Mouse (Mus musculus) heart, adult 8-10 months (tissue): ENCODE data around the gene Ctnnbl1. TPM values are rescaled to one million over a fixed set of nuclear protein-coding genes. Genes with fewer than 3 reads are reported as not detected.

Source experiments
- DNase-seq: peaks from one replicate; pipeline ENCODE4 v3.0.0; 2022; ENCODE audit warnings: low spot score
- total RNA-seq, 4 experiments: library from RNA; stranded (reverse); gene quantifications; 2 replicates each; pipeline ENCODE4 v1.2.4; 2022

Ctnnbl1 gene
- total RNA-seq, 4 experiments from 2014 or later = 8.9 to 14.3 (median 10.1) TPM

DNA sequence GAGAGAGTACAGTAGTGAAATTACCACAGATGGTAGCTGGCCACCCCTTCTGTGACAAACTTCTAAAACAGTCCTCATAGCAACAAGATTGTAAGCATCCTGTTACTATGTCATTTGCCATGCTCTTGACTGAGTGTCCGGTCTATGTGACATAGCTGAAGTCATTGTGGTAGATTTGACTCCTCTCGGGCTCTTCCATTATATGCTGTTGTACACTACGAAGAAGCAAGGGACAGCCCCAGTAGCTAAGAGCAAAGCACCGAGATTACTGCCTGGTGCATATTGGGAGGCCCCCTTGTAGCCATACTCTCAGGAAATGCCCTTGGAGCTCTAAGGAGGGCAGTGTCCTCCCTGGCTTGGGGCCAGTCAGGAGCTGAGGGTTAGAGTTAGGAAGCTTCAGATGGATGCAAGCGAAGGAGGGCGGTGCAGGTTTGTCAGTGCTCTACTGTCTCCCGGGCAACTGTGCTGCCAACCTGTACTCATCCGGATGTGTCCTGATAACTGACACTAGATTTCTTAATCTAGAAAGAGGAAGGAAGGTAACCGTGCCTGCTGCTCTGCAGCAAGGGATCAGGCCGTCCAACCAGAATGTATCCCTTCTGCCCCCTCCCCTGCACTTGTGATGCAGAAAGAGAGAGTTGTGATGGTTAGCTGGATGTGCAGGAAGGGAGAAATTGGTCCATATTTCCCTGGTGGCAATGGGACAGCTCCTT, 55.8 kb downstream of the Ctnnbl1 start:
- DNase-seq = no peak

GRCm38 (mm10) chr2:157793851-157794332, 56.7 kb downstream of the Ctnnbl1 start:
- DNase-seq = no peak

- DNase-seq = no peak
These were observed 58.6 kb downstream of the Ctnnbl1 start for GRCm38 (mm10) chr2:157795627-157796423.

GRCm38 (mm10) chr2:157799533-157799932, 62.3 kb downstream of the Ctnnbl1 start:
- no peak for DNase-seq

DNA sequence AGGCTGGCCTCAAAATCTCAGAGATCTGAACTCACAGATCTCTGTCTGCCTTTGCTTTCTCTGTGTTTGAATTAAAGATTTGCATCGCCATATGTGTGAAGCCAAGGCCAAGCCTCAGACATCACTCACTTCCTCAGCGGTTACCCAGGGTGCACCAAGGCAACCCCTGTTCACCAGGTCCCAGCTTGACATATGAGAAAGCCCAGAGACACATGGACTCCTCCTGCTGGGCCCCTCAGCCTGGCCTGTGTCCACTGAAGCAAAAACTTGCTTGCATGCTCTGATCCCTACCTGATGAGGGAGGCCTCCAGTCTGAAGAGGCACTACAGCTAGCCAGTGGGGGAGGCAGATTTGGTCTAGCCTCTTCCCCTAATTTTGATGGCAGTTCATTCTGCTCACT, 63.1 kb downstream of the Ctnnbl1 start:
- no peak for DNase-seq

GRCm38 (mm10) chr2:157800746-157801501, 63.7 kb downstream of the Ctnnbl1 start:
- no peak for DNase-seq

DNA sequence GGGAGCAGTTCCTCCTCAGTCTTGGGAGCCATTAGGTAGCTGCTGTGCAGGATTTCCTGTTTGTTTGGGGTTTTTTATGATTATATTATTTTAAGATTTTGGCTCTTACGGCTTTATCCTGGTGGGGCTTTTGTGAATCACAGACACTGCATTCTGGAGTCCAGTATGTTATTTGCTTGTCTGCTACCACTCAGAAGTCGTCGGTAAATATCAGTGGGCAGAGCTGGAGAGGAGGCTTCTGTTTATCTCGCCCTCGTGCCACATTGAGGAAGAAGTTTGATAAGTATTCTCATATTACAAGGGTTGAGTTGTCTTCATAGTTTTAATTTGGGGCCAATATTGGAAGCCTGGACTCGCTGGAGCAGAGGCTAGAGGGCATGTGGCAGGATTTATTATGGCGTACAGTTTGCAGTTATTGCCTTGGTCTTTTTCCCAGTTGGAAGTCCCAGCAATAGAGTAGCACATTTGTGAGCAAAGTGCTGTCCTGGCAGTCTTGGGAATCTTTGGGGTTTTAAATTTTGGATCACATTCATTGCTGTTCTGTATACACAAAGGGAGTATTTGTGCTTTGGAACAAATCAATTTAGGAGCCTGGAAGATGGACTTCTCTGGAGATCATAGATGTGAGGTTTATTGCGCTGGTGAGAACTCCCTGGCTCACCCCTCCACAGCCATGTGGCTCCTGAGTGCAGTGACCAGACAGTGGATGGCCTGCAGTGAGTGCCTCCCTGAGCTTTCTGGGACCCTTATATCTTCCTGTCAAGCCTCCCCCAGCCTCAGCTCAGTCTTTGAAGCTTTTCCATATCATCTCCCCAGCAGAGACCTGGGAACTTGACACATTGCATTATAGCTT, 64.5 kb downstream of the Ctnnbl1 start:
- DNase-seq = no peak

DNA sequence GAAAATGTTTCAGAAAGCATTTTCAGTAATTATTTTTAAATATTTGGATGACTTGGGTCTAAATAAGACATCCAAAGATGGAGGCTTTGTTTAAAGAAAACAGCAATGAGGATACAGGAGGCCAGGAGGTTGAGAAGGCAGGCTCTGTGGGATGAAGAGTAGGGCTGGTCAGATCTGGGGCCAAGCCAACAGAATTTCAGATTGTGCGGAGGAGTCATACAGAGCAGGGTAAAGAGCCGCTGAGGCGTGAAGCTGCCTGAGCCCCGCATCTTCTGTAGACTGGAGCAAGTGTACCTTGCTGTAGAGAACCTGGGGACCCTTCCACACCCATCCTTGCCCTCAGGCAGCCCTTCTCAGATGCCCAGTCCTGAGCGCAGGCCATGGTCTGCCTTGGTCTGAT, 65.5 kb downstream of the Ctnnbl1 start:
- DNase-seq = no peak

DNA sequence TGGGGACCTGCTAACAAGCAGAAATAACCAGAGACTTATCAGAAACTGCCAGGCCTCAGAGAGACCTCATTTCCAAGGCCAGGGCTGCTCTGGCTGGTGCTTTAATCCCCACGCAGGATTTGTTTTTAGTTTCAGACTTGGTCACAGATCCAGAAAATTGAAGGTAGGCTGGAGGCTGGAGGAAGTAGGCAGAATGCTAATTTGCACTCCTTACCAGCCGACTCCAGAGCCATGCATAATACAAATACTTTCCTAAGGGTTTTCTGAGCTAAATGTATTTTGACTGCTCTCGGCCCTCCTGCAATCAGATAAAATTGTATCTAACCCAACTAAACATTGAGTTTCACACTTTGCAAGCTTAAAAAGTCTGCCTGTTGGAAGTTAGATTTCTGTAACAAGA, 67.2 kb downstream of the Ctnnbl1 start:
- DNase-seq = no peak

- DNase-seq = no peak
These were observed 67.9 kb downstream of the Ctnnbl1 start for GRCm38 (mm10) chr2:157805091-157805490.

DNA sequence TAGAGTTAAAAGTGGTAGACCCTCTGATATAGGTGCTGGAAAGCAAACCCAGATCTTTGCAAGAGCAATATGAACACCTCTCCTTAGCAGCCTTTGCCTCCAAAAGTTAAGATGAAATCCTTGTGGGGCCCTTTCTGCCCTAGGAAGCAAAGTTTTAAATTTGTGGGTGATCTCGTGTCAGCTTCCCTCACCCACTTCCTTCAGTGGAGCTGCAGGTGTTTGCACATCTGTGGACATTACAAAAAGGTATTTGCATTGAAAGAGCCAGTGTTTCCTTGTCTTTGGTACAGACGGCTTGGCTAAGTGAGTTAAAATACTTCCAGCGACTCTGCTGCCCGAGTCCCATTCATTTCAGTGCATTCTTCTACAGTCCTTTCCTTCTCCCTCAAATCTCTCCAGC, 69.9 kb downstream of the Ctnnbl1 start:
- no peak for DNase-seq

- DNase-seq = no peak
These were observed 70.6 kb downstream of the Ctnnbl1 start for GRCm38 (mm10) chr2:157807621-157808367.

DNA sequence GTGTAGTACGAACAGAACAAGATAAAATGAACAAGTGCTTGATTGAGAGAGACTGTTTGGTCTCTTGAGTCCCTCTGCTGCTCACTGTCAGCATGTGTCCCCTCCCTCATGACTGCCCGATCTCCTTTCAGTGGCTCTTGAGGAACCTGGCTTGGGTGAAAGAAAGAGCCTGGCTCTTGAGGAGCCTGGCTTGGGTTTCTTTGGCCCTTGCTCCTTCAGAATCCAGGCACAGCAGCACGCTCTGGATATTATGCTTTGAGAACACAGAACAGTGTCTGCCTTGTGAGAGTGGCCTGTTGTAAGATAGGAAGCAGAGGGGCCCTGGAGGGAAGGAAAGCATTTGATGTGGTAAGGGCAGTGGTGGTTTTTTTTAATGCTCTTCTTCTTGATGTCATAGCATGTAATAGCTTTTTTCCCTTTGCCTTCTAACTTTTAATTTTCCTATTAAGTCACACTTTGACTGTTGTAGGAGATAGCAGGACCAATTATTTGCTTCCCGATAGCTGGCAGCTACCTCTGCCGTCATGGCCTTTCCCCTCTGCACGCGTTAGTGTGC, 71.2 kb downstream of the Ctnnbl1 start:
- no peak for DNase-seq

DNA sequence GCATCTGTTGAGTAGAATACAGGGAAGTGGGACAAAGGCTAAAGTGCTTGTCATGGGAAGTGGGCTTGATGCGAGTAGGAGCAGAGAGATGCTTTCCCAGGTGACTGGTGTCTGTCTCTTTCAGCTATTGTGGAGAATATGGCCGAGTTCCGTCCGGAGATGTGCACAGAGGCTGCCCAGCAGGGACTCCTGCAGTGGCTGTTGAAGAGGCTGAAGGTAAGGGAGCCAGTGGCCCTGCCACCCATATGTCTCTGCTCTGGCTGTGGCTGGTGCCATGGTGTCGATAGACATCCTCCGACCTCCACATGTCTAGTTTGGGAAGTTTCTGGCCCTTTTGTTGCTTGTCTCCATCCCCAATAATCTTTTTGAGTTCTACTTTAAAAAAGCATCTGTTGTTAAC, 72.1 kb downstream of the Ctnnbl1 start:
- no peak for DNase-seq

- DNase-seq = no peak
These were observed 73.5 kb downstream of the Ctnnbl1 start for GRCm38 (mm10) chr2:157810749-157811148.

GRCm38 (mm10) chr2:157813121-157813520, 75.9 kb downstream of the Ctnnbl1 start:
- DNase-seq = no peak

- no peak for DNase-seq
These were observed 77.1 kb downstream of the Ctnnbl1 start for GRCm38 (mm10) chr2:157814116-157814964.

GRCm38 (mm10) chr2:157814965-157815283, 77.7 kb downstream of the Ctnnbl1 start:
- DNase-seq = no peak

DNA sequence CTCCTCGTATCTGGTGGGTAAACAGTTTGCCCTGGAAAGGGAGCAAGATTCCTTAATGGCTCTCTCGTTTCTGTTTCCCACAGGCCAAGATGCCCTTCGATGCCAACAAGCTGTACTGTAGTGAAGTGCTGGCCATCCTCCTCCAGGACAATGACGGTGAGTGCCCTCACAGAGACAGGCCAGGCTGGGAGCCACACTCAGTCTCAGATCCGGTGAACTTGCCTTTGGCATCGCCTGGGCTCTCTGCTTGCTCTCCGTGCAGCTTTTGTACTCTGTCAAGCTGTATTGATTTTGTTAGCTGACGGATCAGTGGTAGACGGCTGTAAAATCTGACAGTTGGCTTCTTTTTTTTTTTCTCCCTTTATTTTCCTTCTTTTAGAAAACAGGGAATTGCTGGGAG, 80.5 kb downstream of the Ctnnbl1 start:
- DNase-seq = no peak
